Mouse (Mus musculus): ENCODE results near the gene Ckm.

The Ckm gene
- long read RNA-seq, experiment 1, result 0 reads
- long read RNA-seq, experiment 2, result 0 reads

DNA sequence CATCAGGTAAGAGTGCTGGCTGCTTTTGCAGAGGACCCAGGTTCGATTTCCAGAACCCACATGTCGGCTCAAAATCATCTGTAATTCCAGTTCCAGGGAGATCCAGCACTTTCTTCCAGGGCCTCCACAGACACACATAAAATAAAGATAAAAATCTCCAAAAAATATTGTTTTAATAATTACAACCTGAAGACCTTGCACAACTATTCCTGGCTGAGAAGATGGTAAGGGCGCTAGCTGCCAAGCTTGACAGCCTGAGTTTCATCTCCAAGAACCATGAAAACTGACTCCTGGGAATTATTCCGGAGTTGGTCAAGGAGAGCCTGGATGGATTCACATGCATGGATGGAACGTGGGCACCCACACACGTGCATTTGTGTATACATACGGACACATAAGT lies at the start of gene Ckm:
Gene Ckm (plus strand): TSS at position 301 of the 400 bp plus-strand sequence.
- intact Hi-C loops (cut with DNase I), result loop anchor here (5.0 to 10.0 kb wide), 2 partner anchors 110 to 308 kb away; partner anchors contain the start of gene Nkpd1

DNA sequence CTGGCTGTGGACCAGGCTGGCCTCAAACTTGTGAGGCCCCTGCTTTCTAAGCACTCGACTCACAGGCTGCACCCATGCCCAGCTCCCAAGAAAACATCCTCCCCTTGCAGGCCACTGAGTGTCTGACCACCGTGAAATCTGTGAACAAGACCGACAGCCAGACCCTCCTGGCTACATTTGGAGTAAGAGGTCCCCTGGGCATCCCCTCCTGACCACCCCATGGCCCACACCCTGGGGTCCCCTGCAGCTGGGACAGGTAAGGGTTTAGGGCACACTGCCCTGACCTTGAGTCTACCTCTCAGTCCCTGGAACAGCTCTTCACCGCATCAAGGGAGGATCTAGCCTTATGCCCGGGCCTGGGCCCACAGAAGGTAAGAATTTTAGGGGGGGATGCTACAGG lies 49.6 kb upstream of the Ckm start:
- intact Hi-C loops (cut with DNase I), result no loop called here

DNA sequence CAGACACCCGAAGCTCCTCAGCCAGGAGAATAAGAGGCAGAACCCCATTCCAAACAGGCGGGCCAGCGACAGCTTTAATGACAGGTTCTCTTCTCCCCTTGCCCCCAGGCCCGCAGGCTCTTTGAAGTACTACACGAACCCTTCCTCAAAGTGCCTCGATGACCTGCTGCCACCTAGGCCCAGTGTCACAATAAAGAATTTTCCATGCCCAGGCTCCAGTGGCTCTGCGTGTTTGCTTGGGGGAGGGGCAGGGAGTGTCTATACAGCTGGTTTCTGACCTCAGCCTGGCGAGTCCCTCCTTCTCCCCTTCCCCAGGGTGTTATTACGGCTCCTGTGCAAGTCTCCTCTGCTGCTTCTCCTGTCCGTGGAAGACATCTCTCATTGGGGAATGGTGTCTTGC lies 48.3 kb upstream of the Ckm start:
- intact Hi-C loops (cut with DNase I), result no loop called here

DNA sequence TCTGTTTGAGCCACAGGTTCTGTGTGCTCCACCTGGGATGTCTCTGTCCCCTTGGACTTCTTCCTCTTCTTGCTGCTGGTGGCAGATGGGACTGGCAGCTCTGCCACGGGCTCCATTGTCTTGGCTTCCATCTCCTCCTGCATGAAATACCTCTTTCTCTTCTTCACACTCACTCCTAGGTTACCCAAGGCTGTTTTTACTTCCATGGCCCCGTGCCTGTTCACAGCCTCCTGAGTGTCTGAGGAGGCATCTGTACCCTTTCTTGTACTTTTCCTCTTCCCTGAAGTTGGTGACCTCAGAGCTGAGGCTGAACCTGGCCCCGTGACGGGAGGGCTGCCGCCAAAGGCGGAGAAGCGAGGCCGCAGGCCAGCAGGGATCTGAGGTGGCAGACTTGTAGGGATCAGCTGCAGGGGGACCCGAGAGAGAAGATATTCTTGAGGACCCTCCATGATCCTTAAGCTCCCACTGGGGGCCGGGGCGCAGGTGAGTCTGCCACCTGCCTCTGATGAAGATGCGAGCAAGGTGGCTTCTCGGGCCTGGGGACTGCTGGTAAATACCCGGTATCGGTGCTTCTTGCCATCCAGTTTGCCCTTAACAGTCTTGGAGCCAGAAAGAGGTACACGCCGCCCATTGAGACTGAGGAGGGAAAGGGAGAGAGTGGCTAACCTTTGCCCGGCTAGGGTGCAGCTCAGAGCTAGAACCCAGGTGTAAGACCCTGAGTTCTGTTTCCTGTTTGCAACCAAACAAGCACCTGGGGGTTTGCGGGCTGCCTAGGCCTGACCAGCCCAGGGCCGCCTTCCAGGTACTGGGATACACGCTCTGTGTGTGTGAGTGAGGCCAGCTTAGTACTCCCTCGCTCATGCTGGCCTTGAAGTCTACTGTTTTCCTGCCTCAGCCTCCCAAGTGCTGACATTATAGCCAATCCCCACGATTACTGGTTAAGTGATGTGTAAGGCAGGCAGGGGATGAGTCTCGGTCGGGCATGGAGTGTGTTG lies 46.9 kb upstream of the Ckm start:
- intact Hi-C loops (cut with DNase I), result no loop called here

DNA sequence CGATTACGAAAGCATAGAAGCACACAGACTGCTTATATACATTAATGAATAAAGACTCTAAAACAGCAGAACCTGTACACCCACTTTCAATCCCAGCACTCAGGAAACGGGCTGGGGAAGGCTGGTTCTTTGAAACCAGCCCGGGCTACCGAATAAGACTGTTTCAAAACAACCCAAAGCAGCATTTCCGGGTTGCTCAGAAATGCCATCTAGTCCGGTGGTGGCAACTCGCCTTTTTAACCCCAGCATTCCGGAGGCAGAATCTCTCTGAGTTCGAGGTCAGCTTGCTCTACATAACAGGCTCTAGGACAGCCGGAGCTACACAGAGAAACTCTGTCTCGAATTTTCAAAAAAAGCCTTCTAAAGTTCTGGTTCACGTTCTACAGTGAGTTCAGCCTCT lies 45.9 kb upstream of the Ckm start:
- intact Hi-C loops (cut with DNase I), result no loop called here

DNA sequence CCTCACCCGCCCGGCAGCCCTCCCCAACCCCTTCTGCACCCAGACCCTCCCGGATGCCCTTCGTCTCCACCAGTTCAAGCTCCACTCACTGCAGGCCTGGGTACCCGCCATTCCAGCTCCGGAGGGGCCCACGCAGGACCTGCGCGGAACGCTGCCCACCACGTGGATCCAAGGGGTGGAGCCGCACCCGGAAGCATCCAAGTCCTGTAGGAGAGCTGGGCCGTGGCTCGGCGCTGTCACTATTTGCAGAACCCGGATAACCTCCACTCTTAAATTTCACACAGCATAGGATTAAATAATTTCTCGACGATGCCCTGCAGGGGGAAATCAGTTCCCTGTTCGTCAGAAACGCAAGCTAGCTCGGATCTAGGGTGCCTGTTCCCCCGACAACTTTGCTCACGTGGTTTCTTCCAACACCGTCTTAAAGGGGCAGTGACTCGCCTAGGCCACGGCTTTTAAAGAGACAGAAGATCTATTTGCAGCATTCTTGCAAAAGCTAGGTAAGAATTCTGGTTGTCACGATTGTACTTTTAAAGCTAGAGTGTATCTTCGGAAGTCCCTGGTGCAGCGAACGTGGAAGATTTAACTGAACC lies 45.2 kb upstream of the Ckm start, which contains the start of the genes Cd3eap and Ppp1r13l:
Gene Cd3eap (minus strand): TSS at position 185 of the 593 bp plus-strand sequence.
Gene Ppp1r13l (plus strand): TSS at position 451 of the 593 bp plus-strand sequence.
- intact Hi-C loops (cut with DNase I), result no loop called here

DNA sequence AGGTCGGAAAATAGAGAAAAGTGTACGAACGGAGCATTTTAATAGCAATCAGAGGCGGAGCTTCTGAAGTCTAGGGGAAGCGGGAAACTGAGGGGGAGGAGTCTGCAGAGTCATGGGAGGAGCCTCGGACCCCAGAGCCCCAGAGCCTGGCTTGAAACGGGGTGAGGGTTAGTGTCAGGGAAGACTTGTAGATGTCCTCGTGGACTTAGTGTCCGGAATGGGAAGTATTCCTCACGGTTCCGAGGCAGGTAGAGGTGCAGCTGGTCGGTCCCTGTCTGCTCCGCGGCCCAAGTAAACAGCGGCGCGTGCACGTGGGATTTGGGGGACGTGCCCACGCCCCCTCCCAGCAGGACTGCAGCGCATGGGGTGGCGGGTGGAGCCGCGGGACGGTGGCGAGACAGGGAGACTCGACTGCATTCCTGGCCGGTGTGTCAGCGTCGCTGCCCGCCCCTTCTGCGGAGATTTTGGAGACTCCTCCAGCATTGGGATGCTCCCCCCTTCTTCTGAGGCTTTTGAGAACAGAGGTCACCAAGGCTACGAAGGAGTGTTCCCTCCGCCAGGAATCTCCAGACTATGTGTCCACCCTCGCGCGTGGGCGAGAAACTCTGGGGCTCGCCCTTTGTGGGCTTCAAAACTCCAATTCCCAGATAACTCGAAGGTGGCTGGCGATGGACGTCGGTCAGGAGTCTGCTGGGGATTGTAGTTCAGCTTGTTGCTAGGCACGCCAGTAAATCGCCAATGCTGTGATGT lies 44.5 kb upstream of the Ckm start:
- intact Hi-C loops (cut with DNase I), result no loop called here

DNA sequence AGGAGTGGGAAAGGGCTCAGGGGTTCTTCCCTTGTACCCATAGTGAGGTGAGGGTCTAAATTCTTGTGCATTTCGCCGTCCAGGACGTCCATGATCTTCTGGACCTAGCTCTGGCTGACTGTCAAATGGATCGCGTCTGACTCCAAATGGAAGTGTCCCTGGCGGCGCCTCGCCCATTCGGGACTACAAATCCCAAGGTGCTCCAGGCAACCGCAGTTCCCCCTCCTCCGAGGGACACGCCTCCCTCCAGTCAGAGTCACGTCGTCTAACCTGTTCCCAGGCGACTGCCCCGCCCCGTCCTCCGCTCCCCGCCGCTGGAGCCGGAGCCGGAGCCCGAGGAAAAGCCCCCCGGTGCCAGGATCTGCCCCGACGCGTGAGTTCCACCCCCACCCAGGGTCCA lies 43.6 kb upstream of the Ckm start:
- intact Hi-C loops (cut with DNase I), result no loop called here

DNA sequence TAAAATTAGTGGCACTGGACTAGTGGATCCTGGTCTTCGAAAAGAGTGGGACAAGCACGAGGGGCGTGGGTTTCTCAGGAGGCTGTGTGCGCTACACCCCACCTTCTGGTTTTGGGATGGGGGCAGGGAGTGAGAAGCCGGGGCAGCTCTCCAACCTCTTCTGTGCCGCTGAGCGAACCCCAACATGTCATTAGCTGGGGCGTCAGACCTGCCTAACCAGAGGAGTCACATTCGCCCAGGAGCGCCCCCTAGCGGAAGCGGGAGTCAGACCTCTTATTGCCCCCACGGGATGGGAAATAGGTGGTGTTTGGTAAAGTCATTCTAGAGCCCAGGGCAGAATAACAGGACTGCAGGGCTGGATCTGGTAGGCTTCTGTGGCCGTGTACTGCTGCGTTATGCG lies 42.9 kb upstream of the Ckm start:
- intact Hi-C loops (cut with DNase I), result no loop called here

DNA sequence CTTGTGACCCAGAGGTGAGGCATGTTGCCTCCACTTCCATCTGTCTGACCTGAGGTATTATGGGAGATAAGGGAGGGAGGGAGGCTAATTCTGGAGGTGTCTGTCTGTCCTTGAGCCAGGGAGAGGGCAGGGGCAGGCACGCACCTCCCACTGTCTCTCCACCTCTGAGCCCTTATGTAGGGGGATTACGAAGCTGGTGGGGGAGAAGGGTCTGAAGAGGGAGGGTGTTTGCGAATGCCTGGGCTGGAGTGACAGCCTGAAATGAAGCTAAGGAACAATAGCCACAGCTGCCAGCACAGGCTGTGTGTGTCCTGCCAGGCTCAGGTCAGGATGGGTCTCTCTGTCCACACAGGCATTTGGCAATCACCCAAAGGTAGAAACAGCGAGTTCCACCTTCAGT lies 42.3 kb upstream of the Ckm start:
- intact Hi-C loops (cut with DNase I), result no loop called here

DNA sequence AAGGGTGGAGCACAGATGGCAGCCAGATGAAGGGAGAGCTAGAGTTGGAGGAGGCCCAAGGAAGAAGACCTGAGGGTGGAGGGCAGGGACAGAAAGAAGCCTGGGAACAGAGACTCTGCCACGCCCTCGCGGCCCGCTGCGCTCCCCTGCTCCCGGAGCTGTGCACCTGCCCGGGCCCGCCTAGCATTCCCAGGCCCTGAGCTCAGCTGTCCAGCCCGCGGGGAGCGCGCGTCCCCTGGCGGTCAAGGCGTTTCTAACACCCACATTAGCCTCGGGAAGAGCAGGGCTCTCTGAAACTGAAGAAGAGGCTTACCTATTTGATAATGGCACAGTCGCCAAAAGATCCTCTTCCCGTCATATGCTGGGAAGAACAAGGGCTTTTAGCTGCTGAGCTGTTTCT lies 40.7 kb upstream of the Ckm start:
- intact Hi-C loops (cut with DNase I), result no loop called here

DNA sequence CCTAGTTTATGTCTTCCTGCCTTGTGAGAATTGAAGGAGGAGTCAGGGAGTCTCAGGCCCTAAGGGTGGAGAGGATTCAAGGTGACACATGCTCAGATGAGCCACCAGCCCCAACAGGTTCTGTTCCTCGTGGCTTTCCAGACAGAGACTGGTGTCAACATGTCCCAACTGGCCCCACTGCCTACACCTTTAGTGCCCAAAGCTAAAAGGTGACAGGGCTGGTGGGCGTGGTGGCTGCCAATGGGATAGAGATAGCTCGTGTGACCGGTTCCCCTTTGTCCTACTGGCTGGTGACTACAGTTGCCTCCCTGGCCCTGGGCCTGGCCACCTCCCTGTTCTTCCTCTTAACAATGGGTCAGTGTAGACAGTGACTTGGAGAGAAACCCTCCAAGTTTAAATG lies 39.2 kb upstream of the Ckm start:
- intact Hi-C loops (cut with DNase I), result no loop called here

DNA sequence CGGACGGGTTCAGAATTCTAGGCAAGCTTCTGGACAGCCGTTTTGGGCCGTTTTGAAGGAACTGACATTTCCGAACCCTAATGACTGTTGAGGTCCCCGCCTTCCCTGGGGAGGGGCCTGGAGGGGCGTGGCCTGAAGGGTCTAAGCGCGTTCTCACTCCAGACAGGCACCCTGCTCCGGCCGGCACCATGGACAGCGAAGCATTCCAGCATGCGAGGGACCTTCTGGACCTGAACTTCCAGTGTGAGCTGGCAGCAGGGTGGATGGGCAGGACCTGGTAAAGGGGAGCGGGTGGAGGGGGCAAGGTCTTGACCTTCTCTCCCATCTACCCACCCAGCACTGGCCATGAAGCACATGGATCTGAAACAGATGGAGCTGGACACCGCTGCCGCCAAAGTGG lies 36.2 kb upstream of the Ckm start:
- intact Hi-C loops (cut with DNase I), result no loop called here

DNA sequence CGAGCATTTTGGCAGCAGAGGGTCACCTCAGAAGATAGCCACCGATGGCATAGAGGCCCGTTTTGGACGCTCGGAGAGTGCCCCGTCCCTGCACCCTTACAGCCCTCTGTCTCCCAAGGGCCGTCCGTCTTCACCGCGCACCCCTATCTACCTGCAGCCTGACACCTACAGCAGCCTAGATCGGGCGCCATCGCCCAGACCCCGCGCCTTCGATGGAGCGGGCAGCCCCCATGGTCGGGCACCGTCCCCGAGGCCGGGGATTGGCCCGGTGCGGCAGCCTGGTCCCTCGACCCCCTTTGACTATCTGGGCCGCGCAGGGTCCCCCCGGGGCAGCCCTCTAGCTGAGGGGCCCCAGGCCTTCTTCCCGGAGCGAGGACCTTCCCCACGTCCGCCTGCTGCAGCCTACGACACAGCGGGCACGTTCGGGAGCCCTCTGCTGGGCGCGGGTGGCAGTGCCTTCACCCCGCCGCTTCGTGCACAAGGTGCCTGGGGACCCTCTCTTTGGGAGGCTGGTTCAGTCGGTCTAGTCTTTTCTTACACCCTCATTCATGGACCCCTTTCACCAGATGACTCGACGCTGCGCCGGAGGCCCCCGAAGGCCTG lies 34.7 kb upstream of the Ckm start:
- intact Hi-C loops (cut with DNase I), result no loop called here

DNA sequence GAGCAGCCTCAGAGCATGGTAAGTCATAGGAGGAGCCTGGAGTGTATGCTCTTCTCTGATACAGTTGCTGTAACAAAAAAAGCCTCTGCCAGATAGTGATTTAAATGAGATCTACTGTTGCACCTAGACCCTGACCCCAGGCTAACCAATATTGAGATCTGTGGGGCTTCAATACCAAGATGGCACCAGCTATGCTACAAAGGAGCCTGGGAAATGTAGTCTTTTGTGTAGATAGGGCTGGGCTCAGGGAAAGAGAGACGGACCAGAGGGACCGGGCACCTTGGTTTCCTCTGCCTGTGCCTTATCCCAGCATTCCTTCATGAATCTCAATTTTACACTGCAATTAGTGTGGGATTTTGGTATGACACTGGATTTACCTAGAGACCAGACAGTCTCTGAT lies 31.2 kb upstream of the Ckm start:
- intact Hi-C loops (cut with DNase I), result no loop called here

DNA sequence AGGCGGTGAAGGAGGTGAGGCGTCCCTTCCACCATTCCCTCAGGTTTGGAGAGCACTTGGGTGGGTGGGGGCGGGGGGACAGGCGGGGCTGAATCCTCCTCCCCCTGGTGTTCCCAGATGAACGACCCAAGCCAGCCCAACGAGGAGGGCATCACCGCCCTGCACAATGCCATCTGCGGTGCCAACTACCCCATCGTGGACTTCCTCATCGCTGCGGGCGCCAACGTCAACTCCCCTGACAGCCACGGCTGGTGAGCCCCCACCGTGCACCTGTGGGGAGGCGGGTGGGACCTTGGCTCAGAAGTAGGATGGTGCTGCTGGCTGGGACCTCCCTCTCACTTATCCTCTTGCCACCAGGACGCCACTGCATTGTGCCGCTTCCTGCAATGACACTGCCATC lies 29.2 kb upstream of the Ckm start:
- intact Hi-C loops (cut with DNase I), result no loop called here

DNA sequence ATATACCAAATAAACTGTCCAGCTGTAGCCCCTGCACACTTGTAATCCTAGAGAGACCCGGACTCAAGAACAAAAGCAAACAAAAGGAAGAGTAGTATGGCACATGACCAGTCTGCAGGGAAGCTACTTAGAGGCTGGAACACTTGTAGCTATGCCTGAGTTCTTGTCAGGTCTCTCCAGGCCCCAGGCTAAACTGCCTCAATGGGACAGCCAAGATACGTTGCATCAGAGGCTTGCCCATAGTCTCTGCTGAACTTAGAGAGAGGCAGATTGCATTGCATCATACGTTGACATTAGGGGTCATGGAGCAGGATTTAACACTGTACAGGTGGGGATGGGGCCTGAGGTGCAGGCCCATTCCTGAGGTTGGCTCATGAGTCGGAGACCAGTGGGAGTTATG lies 28.6 kb upstream of the Ckm start:
- intact Hi-C loops (cut with DNase I), result no loop called here

DNA sequence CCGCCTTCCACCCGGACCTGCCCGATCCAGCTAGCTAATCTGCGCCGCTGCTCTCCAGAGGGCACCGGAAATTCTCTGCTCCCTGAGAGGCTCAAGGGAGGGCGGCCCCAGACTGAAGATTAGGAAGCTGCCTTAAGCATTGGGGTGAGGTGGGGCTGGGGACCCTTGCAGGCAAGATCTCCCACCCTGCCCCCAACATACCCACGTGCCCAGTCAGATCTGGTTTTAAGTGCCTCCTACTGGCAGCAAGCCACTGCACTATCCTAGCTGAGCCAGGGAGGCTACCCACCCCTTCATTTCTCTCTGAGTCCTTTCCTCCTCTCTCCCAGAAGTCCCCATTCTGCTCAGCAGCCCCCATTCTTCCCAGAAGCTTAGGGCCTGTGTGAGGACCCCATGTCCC lies 26.5 kb upstream of the Ckm start:
- intact Hi-C loops (cut with DNase I), result no loop called here

DNA sequence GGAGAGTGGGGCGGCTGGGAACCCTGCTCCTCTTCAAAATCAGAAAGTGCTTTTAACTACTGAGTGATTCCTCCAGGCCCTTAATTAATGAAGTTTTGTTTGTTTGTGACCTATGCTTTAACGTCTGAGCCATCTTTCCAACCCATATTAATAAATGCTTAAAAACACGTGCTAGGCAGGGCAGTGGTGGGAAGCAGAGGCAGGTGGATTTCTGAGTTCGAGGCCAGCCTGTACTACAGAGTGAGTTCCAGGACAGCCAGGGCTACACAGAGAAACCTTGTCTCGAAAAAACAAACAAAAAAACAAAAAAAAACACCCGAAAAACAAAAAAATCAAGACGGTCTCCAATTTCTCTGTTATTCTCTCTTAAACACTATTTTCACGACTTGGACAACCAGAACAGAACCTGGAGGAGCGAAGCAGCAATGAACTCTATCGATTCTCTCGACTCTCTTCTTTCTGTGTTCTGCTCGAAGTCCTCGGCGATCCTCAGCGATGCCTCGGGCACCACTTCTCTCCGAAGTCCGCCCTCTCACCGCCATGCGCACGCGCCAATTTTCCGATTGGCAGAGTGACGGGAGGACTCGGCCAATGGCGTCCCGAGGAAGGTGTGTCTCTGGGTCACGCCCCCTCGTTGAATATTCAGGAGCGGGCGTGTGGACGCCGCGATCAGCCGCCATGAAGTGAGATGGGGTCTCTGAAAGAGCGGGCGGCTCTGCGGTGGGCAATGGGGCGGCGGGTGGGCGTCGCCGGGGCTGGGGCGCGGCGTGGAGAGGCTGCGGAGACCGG lies 23.0 kb upstream of the Ckm start, which contains the start of gene Ercc2:
Gene Ercc2 (plus strand): TSS at position 634 of the 789 bp plus-strand sequence.
- intact Hi-C loops (cut with DNase I), result no loop called here

DNA sequence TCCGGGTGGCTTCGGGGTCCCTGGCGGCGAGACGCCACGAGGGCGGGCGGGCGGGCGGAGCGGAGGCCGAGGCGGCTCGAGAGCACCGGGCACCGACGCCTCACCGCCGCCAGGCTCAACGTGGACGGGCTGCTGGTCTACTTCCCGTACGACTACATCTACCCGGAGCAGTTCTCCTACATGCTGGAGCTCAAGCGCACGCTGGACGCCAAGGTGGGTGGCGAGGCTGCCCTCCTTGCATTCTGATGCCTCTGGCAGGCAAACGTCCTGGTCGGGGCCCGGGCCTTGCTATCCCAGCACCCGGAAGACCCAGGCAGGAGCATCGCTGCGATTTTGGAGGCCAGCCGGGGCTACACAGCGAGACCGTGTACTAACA lies 22.4 kb upstream of the Ckm start:
- intact Hi-C loops (cut with DNase I), result no loop called here

DNA sequence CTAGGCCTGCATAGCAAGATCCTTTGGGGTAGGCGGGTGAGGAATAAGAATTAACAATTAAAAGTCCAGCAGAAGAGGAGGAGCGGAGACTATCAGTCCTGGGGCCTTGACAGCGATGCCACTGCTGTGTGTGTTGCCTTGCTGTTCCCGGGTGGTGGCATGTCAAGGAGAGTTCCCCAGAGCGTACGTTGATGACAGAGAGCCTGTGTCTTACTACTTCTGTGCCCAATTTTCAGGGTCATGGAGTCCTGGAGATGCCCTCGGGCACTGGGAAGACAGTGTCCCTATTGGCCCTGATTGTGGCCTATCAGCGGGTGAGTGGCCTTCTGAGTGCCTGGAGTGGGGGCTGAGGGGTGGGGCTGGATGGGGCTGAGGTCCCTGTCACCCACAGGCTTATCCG lies 20.9 kb upstream of the Ckm start:
- intact Hi-C loops (cut with DNase I), result no loop called here
